Mouse (Mus musculus) neural tube, embryonic 10.5 days (tissue): ENCODE results near the gene Nlgn2.
"Not testable (repeated sequence)": the region's sequence is repeated elsewhere in the genome, so short reads cannot be mapped to it uniquely, and the experiment has no call there.

Source experiments
- DNase-seq: peaks from one replicate; pipeline ENCODE4 v3.0.0-alpha.2; 2017; ENCODE audit warnings: low spot score; ENCODE audit errors: extremely low spot score

Gene Nlgn2

DNA sequence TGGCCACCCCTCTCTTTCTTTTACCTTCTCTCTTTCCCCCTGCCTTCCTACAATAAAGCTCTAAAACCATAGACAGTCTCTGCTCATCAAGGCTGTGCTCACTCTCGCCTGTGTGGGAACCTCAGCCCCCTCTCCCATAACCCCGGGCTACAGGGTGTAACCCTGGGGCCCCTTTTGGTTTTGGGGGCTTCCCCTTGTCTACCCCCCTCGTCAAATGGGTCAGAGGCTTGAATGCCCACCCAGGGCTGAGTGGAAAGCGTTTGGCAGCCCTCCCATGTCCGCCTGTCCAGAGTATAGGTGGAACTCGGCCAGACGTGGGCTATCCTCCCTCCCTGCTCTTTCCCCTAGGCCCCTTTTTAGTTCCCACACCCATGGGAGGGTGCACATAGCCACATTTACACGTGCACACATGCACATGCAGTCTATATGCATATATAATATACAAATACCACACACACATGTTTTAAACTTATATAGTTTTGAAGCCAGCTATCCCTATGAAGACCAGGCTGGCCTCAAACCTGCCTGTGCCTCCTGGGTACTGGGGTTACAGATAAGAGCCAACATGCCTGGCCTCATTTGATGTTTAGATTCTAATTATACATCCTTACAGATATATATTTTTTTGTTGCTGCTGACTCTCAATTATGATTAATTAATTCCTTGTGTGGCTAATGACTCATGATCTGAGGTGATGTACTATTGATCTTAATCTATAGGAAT lies 26.7 kb upstream of the Nlgn2 start:
- DNase-seq: no peak

GRCm38 (mm10) chr11:69863729-69864128 lies 26.1 kb upstream of the Nlgn2 start:
- DNase-seq: not testable (repeated sequence)

- no peak for DNase-seq
Measured at GRCm38 (mm10) chr11:69858113-69858998, 20.8 kb upstream of the Nlgn2 start, which contains the start of gene Tnk1. TSS of gene Tnk1 (minus strand) at chr11:69858730.

DNA sequence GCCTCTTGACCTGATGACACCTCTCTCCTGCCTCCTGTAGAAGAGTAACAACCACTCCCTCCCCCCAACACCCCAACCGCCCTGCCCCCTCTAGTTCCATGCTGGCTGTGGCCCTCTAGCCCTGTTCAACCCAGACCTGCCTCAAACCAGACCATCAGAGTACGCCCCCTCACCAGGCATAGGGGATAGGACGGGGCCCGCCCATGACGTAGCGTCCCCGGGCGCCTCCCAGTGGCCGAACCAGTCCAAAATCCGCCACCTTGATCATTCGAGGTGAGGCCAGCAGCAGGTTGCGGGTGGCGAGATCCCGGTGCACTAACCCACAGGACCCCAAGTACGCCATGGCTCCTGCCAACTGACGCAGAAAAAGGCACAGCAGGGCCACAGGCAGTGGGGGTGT lies 17.8 kb upstream of the Nlgn2 start:
- DNase-seq: peak; percentile 56

DNA sequence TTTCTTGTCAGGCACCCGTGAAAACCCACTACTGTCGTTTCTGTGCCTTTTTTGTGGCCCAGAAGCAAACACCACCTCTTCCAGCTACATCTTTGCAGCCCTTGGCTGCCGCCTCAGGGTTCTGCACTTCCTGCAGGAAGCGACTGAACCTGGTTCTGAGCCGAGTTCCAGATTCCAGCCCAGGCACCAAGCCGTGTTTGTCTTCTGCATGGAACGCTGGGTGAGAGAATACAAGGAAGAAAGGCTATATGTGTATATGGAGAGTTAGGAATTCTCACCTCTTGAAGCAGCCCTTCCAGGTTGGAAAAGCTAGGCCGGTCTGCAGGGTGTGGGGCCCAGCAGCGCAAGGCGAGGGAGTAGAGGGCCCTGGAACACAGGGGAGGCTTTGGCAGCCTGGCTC lies 17.1 kb upstream of the Nlgn2 start:
- DNase-seq: no peak

DNA sequence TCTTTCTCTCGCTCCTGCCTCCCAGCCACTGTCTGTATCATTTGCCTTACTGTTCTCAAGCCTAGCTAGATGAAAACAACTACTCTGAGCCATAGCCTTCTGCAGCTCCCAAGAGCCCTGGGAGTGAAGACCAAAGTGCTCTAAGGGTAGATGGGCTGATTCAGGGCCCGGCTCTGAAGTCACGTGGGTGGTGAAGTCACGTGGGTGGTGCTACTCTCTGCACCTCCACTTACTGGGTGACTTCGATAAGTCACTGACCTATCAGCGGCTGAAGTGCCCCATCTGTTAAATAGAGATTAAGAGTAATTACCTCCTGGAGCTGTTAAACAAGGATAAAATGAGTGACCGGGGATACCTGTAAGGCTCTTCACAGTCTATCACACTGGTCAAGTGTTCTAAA lies 16.4 kb upstream of the Nlgn2 start:
- no peak for DNase-seq

- DNase-seq: no peak
Measured at GRCm38 (mm10) chr11:69850754-69851153, 13.2 kb upstream of the Nlgn2 start.

GRCm38 (mm10) chr11:69849884-69850283 lies 12.3 kb upstream of the Nlgn2 start:
- no peak for DNase-seq

DNA sequence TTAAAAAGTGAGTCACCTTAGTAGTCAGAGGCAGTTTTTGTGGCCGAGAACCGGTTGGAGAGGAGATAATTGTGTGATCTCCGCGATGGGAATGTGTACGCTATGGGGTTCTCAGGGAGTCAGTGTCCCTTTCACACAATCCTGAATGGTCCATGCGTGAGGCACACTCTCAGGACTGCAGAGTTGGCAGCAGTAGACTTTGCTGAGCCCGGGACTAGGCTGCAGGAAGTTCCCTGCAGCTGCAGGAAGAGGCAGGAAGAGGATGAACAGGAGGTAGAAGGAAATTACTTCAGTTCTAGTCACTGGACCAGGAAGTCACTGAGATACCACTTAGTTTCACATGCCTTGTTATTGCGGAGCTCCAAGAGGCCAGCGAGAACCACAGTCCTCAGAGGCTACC lies 11.5 kb upstream of the Nlgn2 start:
- DNase-seq: no peak

GRCm38 (mm10) chr11:69848021-69848420 lies 10.4 kb upstream of the Nlgn2 start:
- no peak for DNase-seq

DNA sequence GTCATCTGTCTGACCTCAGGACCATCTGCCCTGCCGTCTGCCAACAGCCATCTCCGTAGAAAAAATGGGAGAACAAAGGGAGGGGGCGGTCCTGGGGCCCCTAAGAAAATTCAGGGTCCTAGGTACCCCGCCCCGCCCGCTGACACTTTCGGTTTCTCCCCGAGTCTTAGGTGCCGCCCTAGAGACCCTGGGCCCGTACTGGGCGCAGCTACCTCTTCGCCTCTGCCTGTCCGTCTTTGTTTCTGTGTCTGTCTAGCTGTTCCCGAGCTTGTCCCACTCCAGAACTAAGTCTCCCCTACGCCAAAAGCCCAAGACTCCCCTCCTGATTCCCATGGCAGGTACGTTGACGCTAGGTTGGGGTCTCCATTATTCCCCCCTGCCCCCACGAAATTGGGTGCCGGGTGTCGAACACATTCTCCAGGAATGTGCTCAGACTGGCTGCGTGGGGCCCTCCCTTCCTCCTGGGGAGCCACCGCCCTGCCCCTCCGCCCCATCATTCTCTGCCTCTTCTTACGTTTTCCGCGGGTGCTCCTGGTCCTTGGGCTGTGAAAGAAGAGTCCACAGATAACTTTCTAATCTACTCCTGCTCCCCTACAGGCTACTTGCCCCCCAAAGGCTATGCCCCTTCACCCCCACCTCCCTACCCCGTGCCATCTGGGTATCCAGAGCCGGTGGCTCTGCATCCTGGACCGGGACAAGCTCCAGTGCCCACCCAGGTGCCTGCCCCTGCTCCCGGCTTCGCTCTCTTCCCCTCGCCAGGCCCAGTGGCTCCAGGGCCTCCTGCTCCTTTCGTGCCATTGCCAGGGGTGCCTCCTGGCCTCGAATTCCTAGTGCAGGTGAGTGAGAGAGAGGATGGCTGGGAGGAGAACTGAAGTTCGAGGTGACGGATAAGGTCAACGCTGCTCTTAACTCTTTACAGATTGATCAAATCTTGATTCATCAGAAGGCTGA lies 9.4 kb upstream of the Nlgn2 start:
- no peak for DNase-seq

DNA sequence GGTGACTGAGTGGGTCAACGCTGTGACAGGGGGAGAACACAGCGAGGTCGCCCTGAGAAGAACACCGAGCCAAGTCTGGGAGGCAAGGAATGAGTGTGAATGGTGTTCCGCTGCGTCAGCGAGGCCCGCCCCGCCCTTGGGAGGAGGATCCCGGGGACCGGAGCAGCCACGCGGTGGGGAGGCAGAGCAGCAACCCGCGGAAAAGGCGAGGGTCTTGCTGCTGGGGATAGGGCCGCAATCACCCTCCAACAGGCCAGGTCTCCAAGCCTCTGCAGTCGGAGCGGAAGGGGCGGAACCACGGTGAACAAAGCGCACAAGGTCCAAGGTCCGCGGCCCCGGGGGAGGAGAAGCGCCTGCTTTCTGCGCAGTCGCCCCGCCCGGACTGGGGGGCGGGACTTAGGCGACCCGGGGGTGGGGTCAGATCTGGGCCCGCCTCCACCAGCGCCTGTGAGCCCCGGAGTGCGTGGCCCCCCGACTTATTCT lies 8.7 kb upstream of the Nlgn2 start, which contains the start of gene Plscr3:
TSS of gene Plscr3 (plus strand) at position 179 of the 483 bp plus-strand sequence.
- DNase-seq: peak; percentile 93

GRCm38 (mm10) chr11:69838714-69839104 lies 1.1 kb upstream of the Nlgn2 start:
- no peak for DNase-seq

- DNase-seq: peak; percentile 95
Measured at GRCm38 (mm10) chr11:69837952-69838713, 549 bp upstream of the Nlgn2 start, which contains the start of gene Tmem256. TSS of gene Tmem256 (plus strand) at chr11:69838514.

- DNase-seq: peak; percentile 56
Measured at GRCm38 (mm10) chr11:69836703-69837576, 644 bp downstream of the Nlgn2 start.

DNA sequence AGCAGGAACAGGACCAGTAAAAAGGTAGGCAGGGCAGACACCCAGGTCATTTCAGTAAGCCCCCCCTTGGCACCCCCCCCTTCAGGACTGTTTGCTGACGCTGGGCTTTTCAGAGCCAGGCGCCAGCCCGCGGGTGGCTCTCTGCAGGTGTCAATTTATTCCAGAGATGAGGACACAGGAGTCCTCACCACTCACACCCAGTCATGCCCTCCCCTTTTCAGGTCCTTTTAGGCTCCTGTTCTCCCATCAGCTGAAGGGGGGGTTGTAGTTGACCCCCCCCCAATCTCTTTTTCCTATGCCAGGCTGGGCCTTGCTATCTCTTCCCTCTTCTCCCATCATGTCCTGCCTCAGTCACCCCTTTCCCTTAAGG lies 1.6 kb downstream of the Nlgn2 start:
- no peak for DNase-seq

DNA sequence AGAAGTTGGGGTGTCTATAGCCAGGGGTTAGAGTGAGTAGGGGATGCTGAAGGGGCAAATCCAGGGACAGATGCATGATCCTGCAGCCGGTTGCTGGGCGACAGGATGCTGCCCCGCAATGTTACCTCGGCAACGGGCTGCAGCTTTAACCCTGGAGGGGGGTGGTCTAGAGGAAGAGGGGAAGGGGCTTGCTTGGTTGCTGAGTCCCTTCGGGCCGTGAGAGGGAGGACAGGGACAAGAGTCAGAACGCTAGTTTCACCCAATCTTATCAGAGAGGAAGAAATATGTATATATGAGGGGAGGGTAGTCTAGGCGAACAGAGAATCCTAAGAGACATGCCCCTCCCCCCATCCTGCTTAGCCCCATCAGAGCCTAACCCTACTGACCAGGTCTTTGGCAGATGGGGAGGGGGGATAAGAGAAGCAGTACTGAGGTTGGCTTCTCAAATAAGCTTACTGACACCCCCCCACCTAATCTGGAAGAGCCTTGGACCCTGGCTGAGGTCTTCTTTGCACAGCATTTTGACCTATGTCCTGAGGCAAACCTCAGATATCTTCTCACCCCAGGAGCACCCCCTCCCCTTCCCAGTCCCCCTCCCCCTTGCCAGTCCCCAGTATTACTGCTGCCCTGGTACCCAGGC lies 2.1 kb downstream of the Nlgn2 start:
- DNase-seq: peak; percentile 61

- peak; percentile 48 for DNase-seq
Measured at GRCm38 (mm10) chr11:69834001-69834549, 3.5 kb downstream of the Nlgn2 start.

GRCm38 (mm10) chr11:69833554-69833953 lies 4.0 kb downstream of the Nlgn2 start:
- no peak for DNase-seq
